Mouse (Mus musculus) intestine, postnatal 0 days (tissue): ENCODE data around the gene Duox1. TPM values are rescaled to one million over a fixed set of nuclear protein-coding genes. Genes with fewer than 3 reads are reported as not detected.

Experiments
- ATAC-seq: fragments of 200-750 bp; cut with Nextera tagmentation; 2 replicates; pipeline ENCODE4 v1.8.0; 2017; ENCODE audit warnings: mild to moderate bottlenecking, moderate TSS enrichment, moderate library complexity
- H3K27ac ChIP-seq: fragments of 300-500 bp; sonication (generic); 2 replicates; pipeline ENCODE4 v1.5.1; 2014; ENCODE audit warnings: mild to moderate bottlenecking, low read depth, low read length, moderate library complexity
- H3K27me3 ChIP-seq: fragments of 300-500 bp; sonication (generic); replicated peaks from 2 replicates; pipeline ENCODE4 v1.6.1; 2014; ENCODE audit warnings: low read length, mixed read lengths; ENCODE audit not compliant: control insufficient read depth, insufficient read depth
- H3K36me3 ChIP-seq: fragments of 300-500 bp; sonication (generic); 2 replicates; pipeline ENCODE4 v1.6.1; 2014; ENCODE audit warnings: mild to moderate bottlenecking, moderate library complexity; ENCODE audit not compliant: control insufficient read depth, insufficient read depth
- H3K4me1 ChIP-seq: fragments of 300-500 bp; sonication (generic); replicated peaks from 2 replicates; pipeline ENCODE4 v1.6.1; 2014; ENCODE audit warnings: antibody characterized with exemption, low read length, mixed read lengths; ENCODE audit not compliant: control insufficient read depth, insufficient read depth
- H3K4me2 ChIP-seq: fragments of 300-500 bp; sonication (generic); replicated peaks from 2 replicates; pipeline ENCODE4 v1.6.1; 2014; ENCODE audit warnings: low read depth, mild to moderate bottlenecking, moderate library complexity
- H3K4me3 ChIP-seq: fragments of 300-500 bp; sonication (generic); 2 replicates; pipeline ENCODE4 v1.5.1; 2014; ENCODE audit warnings: low read depth, low read length
- H3K9ac ChIP-seq: fragments of 300-500 bp; sonication (generic); 2 replicates; pipeline ENCODE4 v1.6.1; 2014; ENCODE audit warnings: mild to moderate bottlenecking, low read depth, low read length
- H3K9me3 ChIP-seq: fragments of 300-500 bp; sonication (generic); 2 replicates; pipeline ENCODE4 v1.6.1; 2016; ENCODE audit warnings: mixed run types; ENCODE audit not compliant: control insufficient read depth
- CTCF ChIP-seq: sonication (generic); IDR thresholded peaks from 2 replicates; pipeline ENCODE4 v1.5.1; 2016; ENCODE audit warnings: low read depth, mild to moderate bottlenecking, control low read depth, antibody characterized with exemption, moderate library complexity
- WGBS: fragments of 180-500 bp; shearing (Covaris S2); extraction: QIAGEN DNeasy Blood & Tissue Kit; methylation state at CpG from one replicate; pipeline ENCODE4 v1.1.7; 2014; 5-methylcytosine and 5-hydroxymethylcytosine counted together
- polyA plus RNA-seq: library from polyadenylated mRNA; unstranded; fragments of >200 nt; fragmentation: Nextera tagmentation; extraction: Ambion mirVana; gene quantifications from 2 replicates; pipeline ENCODE4 v1.2.1, GENCODE M21; 2015

The Duox1 gene
- polyA plus RNA-seq, 1 experiment from 2014 or later: not detected

DNA sequence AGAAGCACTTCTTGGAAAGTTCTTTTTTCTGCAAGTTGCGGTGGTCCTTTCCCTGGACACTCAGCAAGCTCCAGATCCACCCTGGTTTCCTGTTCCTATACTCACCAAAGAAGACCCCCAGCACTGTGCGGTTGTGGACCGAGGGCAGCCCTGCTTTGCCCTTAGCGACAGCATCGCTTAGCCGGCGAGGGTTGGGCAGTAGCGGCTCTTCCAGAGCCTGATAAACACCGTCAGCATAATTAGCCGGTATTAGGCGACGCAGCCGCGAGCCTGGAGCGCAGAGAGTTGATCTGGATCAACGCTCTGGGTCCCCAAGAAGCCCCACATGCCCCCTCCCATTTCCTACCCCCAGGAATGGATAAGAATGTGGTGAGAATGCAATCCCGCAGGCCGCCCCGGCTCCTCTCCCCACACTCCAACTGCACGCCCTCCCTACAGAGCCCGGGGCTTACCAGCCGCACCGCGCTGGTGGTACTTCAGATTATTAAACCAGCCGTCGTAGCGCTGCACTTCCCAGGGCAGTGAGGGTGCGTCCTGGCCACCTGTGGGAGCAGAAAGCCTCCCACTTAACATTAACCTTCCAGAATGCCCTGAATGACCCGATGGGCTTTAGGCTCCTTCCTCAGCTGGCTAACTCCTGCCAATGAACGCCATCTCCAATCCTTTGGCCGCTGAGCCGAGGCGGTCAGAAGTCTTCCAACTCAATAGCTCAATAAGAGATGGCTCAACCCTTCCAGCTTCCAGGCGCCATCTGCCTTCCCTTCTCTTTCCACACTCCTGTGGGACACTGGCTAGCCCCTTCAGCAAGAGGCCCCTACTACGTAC is 18.0 kb upstream of the Duox1 start:
- H3K36me3 ChIP-seq: no peaks in the 10 kb centered on the region
- peaks cover 29% of the 10 kb centered on the region for H3K4me1 ChIP-seq
- H3K4me3 ChIP-seq: peak overlapping the region; percentile 27; the same call in 1 of the 2 replicates
- 2% methylated on average over 35 of the region's 35 CpGs for WGBS
- no peak for TF ChIP-seq CTCF
- H3K9me3 ChIP-seq: no peaks in the 10 kb centered on the region
- peak overlapping the region; percentile 51 for H3K4me2 ChIP-seq
- no peak overlapping the region for H3K9ac ChIP-seq
- H3K27ac ChIP-seq: no peak overlapping the region
- no peak for ATAC-seq
- H3K27me3 ChIP-seq: peaks cover 80% of the 10 kb centered on the region

DNA sequence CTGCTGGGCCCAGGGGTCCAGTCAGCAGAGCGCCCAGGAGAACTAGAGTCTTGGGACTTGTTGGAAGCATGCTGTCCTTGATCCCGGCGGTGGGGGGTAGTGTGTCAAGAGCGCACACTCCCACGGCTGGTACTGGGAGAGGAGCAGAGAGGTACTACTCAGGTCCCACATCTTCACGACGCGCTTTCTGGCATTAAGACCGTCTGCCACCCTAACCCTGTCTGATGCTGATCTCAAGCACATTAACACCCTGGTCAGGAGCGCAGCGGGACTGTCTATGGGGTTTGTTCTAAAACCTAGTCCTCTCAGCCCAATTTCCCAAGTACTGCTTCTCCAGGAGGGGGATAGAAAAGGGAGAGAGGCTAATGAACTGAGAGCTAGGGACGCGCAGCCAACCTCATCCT is 17.4 kb upstream of the Duox1 start, which contains the start of gene Duox2:
Gene Duox2 (minus strand): TSS at position 354 of the 404 bp plus-strand sequence.
- H3K9ac ChIP-seq: no peak within 1 kb of the TSS
- H3K36me3 ChIP-seq: no peaks in the 10 kb centered on the region
- peaks cover 81% of the 10 kb centered on the region for H3K27me3 ChIP-seq
- H3K27ac ChIP-seq: no peak within 1 kb of the TSS
- no peak for ATAC-seq
- peak within 1 kb of the TSS; percentile 27 for H3K4me3 ChIP-seq
- TF ChIP-seq CTCF: no peak
- H3K4me2 ChIP-seq: peak within 1 kb of the TSS; percentile 51
- H3K4me1 ChIP-seq: peaks cover 29% of the 10 kb centered on the region
- H3K9me3 ChIP-seq: no peaks in the 10 kb centered on the region
- WGBS: 3% methylated on average over 13 of the region's 13 CpGs

DNA sequence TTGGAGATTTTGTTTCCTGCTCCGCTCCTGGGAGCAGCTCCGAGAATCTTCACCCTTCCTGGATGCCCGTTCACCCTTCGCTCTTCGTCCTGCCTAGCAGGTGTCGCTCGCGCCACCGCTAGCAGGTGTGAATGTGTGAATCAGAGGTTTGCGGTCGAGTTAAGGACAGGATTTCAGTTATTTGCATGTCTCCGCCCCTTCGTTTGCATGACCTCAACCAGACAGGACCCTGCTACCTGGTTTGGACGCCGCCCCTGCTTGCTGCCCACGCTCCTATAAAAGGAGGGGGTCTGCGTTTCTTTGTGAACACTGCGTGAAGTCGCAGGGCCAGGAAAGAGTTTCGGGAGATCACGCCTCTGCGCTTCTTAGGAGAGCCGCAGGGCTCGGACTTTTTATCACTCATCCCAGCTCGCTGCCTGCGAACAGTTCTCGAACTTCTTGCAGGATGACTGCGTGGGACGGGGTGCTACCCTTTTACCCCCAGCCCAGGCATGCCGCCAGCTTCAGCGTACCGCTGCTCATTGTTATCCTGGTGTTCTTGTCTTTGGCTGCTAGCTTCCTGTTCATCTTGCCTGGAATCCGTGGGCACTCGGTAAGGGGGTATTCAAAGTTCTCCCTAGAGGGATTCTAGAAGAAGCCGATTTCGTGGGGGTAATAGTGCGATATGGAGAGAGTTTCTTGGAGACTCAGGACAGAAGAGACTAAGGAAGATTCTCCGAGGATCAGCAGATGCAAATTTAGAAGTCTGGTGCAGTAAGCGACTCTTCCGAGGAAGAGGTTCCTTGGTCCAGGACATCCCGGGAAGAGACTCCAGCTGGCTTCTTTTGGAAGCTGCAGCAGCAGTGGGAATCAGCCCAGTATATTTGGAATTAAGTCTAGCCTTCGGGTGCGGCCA is 16.6 kb upstream of the Duox1 start, which contains the start of gene Duoxa2:
Gene Duoxa2 (plus strand): TSS at position 305 of the 895 bp plus-strand sequence.
- Histone ChIP-seq H3K4me1 (peaks cover 29% of the 10 kb centered on the region), H3K27me3 (peaks cover 80% of the 10 kb centered on the region), H3K4me2 (peak within 1 kb of the TSS; percentile 51), H3K4me3 (peak within 1 kb of the TSS; percentile 27), H3K27ac (no peak within 1 kb of the TSS), H3K9ac (no peak within 1 kb of the TSS), H3K36me3 (no peaks in the 10 kb centered on the region), H3K9me3 (no peaks in the 10 kb centered on the region)
- TF ChIP-seq CTCF: no peak
- ATAC-seq: no peak
- 2% methylated on average over 43 of the region's 43 CpGs for WGBS

DNA sequence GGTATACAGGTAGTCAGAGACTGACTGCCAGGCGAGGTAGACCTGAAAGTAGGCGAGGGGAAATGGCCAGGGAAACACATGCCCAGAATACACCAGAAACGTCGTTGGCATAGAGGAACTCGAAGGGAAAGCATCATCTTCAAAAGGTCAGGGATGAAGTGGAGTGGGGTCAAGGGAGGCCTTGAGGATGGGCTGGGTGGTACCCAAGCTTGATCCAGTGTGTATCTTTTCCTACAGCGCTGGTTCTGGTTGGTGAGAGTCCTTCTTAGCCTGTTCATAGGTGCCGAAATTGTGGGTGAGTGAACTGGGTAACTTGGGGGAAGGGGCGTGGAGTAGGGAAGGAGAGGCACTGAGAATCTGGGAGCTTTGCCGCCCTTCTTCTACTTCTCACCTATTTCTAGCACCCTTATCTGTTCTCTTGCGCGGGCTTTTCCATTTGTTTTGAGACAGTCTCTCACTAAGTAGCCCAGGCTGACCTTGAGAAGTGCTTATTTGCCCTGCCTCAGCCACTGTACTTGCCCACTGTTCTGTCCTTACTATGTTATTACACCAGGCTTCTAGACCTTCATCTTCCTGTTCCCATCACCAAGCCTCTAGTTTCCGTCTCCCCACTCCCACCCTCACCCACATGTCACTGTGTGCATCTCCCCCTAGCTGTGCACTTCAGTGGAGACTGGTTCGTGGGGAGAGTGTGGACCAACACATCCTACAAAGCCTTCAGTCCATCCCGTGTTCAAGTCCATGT is 15.4 kb upstream of the Duox1 start:
- Histone ChIP-seq H3K4me2 (no peak overlapping the region), H3K4me3 (no peak overlapping the region), H3K36me3 (no peaks in the 10 kb centered on the region), H3K27me3 (peaks cover 76% of the 10 kb centered on the region), H3K27ac (no peak overlapping the region), H3K4me1 (peaks cover 29% of the 10 kb centered on the region), H3K9ac (no peak overlapping the region), H3K9me3 (no peaks in the 10 kb centered on the region)
- no peak for TF ChIP-seq CTCF
- 26% methylated on average over 14 of the region's 14 CpGs for WGBS
- ATAC-seq: no peak

DNA sequence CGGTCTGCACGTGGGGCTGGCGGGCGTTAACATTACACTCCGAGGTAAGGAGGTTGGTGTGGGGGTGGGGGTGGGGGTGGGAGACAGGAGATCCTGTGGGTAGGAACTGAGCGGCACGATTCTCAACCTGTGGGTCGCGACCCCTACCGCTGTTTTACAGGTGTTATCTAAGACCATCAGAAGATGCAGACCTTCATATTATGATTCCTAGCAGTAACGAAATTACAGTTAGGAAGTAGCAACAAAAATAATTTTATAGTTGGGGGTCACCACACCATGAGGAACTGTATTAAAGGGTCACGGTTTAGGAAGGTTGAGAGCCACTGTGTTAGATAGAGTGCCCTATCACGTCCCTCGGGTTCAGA is 14.8 kb upstream of the Duox1 start:
- H3K4me1 ChIP-seq: peaks cover 29% of the 10 kb centered on the region
- no peak overlapping the region for H3K9ac ChIP-seq
- H3K4me3 ChIP-seq: peak overlapping the region; percentile 15
- H3K27me3 ChIP-seq: peaks cover 73% of the 10 kb centered on the region
- H3K9me3 ChIP-seq: no peaks in the 10 kb centered on the region
- TF ChIP-seq CTCF: no peak
- 10% methylated on average over 14 of the region's 14 CpGs for WGBS
- ATAC-seq: no peak
- no peak overlapping the region for H3K27ac ChIP-seq
- H3K4me2 ChIP-seq: peak overlapping the region; percentile 57
- H3K36me3 ChIP-seq: no peaks in the 10 kb centered on the region
